Mouse (Mus musculus) forebrain, embryonic 16.5 days (tissue): ENCODE results near the gene Hdhd5. TPM values are rescaled to one million over a fixed set of nuclear protein-coding genes. Genes with fewer than 3 reads are reported as not detected.

Experiments used
- ATAC-seq: fragments of 200-750 bp; cut with Nextera tagmentation; 2 replicates; pipeline ENCODE4 v1.8.0; 2017; ENCODE audit warnings: mild to moderate bottlenecking, moderate library complexity
- H3K27ac ChIP-seq: fragments of 300-500 bp; sonication (generic); 2 replicates; pipeline ENCODE4 v1.5.1; 2014; ENCODE audit warnings: low read length, control low read depth
- H3K27me3 ChIP-seq: fragments of 300-500 bp; sonication (generic); replicated peaks from 2 replicates; pipeline ENCODE4 v1.6.1; 2014; ENCODE audit warnings: low read length; ENCODE audit not compliant: control insufficient read depth, insufficient read depth
- H3K36me3 ChIP-seq: fragments of 300-500 bp; sonication (generic); 2 replicates; pipeline ENCODE4 v1.6.1; 2014; ENCODE audit not compliant: control insufficient read depth, insufficient read depth
- H3K4me1 ChIP-seq: fragments of 300-500 bp; sonication (generic); replicated peaks from 2 replicates; pipeline ENCODE4 v1.6.1; 2014; ENCODE audit warnings: low read length; ENCODE audit not compliant: control insufficient read depth, insufficient read depth
- H3K4me2 ChIP-seq: fragments of 300-500 bp; sonication (generic); 2 replicates; pipeline ENCODE4 v1.6.1; 2014; ENCODE audit warnings: mild to moderate bottlenecking, low read length, control low read depth
- H3K4me3 ChIP-seq: fragments of 300-500 bp; sonication (generic); replicated peaks from 2 replicates; pipeline ENCODE4 v1.5.1; 2014; ENCODE audit warnings: mild to moderate bottlenecking, low read length, control low read depth
- H3K9ac ChIP-seq: fragments of 300-500 bp; sonication (generic); replicated peaks from 2 replicates; pipeline ENCODE4 v1.6.1; 2014; ENCODE audit warnings: low read depth, low read length, control low read depth
- H3K9me3 ChIP-seq: fragments of 300-500 bp; sonication (generic); 2 replicates; pipeline ENCODE4 v1.6.1; 2016; ENCODE audit warnings: low read length; ENCODE audit not compliant: control insufficient read depth
- WGBS: fragments of 180-500 bp; shearing (Covaris S2); extraction: QIAGEN DNeasy Blood & Tissue Kit; methylation state at CpG from one replicate; pipeline ENCODE4 v1.1.7; 2014; 5-methylcytosine and 5-hydroxymethylcytosine counted together
- polyA plus RNA-seq: library from polyadenylated mRNA; unstranded; fragments of >200 nt; fragmentation: Nextera tagmentation; extraction: Ambion mirVana; gene quantifications from 2 replicates; pipeline ENCODE4 v1.2.1, GENCODE M21; 2015

Hdhd5 gene
- polyA plus RNA-seq, 1 experiment from 2014 or later = 15.3 TPM

GRCm38 (mm10) chr6:120510425-120510824 lies 20.7 kb downstream of the Hdhd5 start:
- Histone ChIP-seq H3K9ac (no peak overlapping the region), H3K27ac (no peak overlapping the region), H3K36me3 (0 out of 2 replicates have a peak, but pooled peaks cover 11% of the 10 kb centered on the region), H3K4me3 (no peak overlapping the region), H3K4me2 (no peak overlapping the region), H3K4me1 (no peaks in the 10 kb centered on the region), H3K9me3 (no peaks in the 10 kb centered on the region), H3K27me3 (no peaks in the 10 kb centered on the region)
- no peak for ATAC-seq
- WGBS = 95% methylated on average over 8 of the region's 8 CpGs

DNA sequence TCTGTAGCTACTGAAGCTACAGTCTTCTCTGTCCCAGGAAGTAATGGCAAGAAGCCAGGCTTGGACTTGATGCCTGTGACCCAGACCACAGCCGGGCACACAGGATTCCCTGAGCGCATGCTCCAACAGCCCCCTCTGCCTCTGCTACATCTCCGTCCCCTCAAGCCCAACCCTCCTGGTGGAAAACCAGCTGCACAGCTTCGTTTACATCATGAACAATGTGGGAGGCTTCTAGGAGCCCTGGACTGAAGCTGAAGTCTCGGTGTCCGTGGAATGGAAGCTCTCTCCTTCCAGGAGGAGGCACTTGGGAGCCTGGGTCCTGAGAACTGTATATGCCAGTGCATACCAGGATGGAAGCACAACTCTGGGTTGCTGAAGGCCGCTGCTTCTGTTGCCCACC lies 21.1 kb downstream of the Hdhd5 start:
- H3K9ac ChIP-seq = no peak overlapping the region
- no peaks in the 10 kb centered on the region for H3K4me1 ChIP-seq
- 92% methylated on average over 7 of the region's 7 CpGs for whole genome bisulfite sequencing
- H3K27ac ChIP-seq = no peak overlapping the region
- H3K9me3 ChIP-seq = no peaks in the 10 kb centered on the region
- no peak for ATAC-seq
- no peak overlapping the region for H3K4me2 ChIP-seq
- H3K4me3 ChIP-seq = no peak overlapping the region
- no peaks in the 10 kb centered on the region for H3K27me3 ChIP-seq
- 0 out of 2 replicates have a peak, but pooled peaks cover 9% of the 10 kb centered on the region for H3K36me3 ChIP-seq

GRCm38 (mm10) chr6:120508645-120509044 lies 22.5 kb downstream of the Hdhd5 start:
- no peak for ATAC-seq
- WGBS = 92% methylated on average over 4 of the region's 4 CpGs
- Histone ChIP-seq H3K9ac (no peak overlapping the region), H3K9me3 (no peaks in the 10 kb centered on the region), H3K4me2 (no peak overlapping the region), H3K4me3 (no peak overlapping the region), H3K27me3 (no peaks in the 10 kb centered on the region), H3K27ac (no peak overlapping the region), H3K4me1 (no peaks in the 10 kb centered on the region), H3K36me3 (0 out of 2 replicates have a peak, but pooled peaks cover 7% of the 10 kb centered on the region)

- Histone ChIP-seq H3K27ac (no peak overlapping the region), H3K27me3 (no peaks in the 10 kb centered on the region), H3K9ac (no peak overlapping the region), H3K4me1 (no peaks in the 10 kb centered on the region), H3K36me3 (0 out of 2 replicates have a peak, but pooled peaks cover 7% of the 10 kb centered on the region), H3K9me3 (no peaks in the 10 kb centered on the region), H3K4me3 (no peak overlapping the region), H3K4me2 (no peak overlapping the region)
- ATAC-seq = no peak
- WGBS = 20% methylated on average over 4 of the region's 4 CpGs
Observed at GRCm38 (mm10) chr6:120505531-120505930, 25.6 kb downstream of the Hdhd5 start.

GRCm38 (mm10) chr6:120504051-120504450 lies 27.1 kb downstream of the Hdhd5 start:
- H3K9ac ChIP-seq = no peak overlapping the region
- 69% methylated on average over 3 of the region's 3 CpGs for WGBS
- no peak overlapping the region for H3K4me2 ChIP-seq
- no peak overlapping the region for H3K4me3 ChIP-seq
- H3K27ac ChIP-seq = no peak overlapping the region
- 0 out of 2 replicates have a peak, but pooled peaks cover under 1% of the 10 kb centered on the region for H3K36me3 ChIP-seq
- H3K27me3 ChIP-seq = no peaks in the 10 kb centered on the region
- no peaks in the 10 kb centered on the region for H3K9me3 ChIP-seq
- no peak for ATAC-seq
- no peaks in the 10 kb centered on the region for H3K4me1 ChIP-seq

DNA sequence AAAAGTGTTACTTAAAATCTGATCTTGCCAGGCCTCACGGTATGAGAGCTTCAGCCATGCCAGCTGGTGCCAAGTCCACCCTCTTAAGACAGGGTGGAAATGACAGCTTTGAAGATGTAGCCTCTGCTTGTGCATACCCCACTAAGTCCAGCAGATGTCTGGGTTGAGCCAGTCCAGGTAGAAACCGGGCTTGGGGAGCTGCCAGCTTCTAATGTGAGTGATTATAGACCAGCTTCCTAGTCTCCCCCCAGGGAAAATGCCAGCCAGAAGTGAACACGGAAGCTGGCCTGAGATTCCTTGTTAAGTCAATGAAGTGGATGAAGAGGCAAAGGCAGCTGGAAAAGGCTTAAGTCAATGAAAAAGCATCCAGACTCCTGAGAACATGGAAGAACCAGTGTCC lies 34.6 kb downstream of the Hdhd5 start:
- no peak for ATAC-seq
- Histone ChIP-seq H3K36me3 (no peaks in the 10 kb centered on the region), H3K9me3 (no peaks in the 10 kb centered on the region), H3K27me3 (no peaks in the 10 kb centered on the region), H3K9ac (no peak overlapping the region), H3K4me2 (no peak overlapping the region), H3K4me1 (peaks cover 17% of the 10 kb centered on the region), H3K27ac (no peak overlapping the region), H3K4me3 (no peak overlapping the region)
- WGBS = 39% methylated on average over 3 of the region's 3 CpGs

DNA sequence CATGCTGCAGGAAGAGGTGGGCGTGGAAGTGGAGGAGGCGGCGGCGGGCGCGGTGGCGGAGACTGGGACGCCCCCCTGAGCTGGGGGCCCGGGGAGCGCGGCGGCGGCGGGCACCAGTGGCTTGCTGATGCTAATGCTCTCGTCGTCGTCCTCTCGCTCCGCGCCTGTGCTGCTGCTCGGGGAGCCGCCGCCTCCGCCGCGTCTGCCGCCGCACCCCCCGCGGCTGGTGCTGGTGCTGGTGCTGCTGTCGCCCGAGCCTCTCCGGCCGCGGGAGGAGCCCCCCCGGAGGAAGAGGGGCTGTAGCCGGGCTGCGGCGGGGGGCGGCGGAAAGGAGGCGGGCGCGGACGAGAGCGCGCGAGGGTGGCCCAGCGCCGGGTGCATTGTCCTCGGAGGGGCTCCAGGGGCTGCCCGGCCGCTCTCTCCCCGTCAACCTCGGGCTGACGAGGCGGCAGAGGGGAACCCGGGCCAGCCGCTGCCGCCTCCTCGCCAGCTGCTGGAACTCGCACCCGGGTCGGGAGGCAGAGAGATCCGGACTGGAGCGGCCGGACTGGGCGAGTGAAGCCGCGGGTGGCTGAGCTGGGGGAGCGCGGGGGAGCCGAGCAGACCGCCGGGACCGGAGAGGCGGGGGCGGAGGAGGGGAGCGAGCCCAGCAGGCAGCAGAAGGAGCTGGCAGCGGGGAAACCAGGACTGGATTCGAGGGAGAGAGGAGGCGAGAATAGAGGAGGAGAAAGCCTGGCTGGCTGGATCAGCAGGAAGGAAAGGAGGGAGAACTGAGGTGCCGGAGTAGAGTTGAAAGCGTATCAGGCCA lies 37.5 kb downstream of the Hdhd5 start, which contains the start of gene Tmem121b:
TSS of gene Tmem121b (minus strand) at position 434 of the 808 bp plus-strand sequence.
- peak; percentile 91 for ATAC-seq
- Histone ChIP-seq H3K36me3 (no peaks in the 10 kb centered on the region), H3K9ac (peak within 1 kb of the TSS; percentile 87), H3K9me3 (no peaks in the 10 kb centered on the region), H3K4me1 (peaks cover 39% of the 10 kb centered on the region), H3K27me3 (no peaks in the 10 kb centered on the region), H3K4me3 (peak within 1 kb of the TSS; percentile 79), H3K27ac (peak within 1 kb of the TSS; percentile 93), H3K4me2 (peak within 1 kb of the TSS; percentile 73)
- under 1% methylated on average over 60 of the region's 84 CpGs for WGBS

DNA sequence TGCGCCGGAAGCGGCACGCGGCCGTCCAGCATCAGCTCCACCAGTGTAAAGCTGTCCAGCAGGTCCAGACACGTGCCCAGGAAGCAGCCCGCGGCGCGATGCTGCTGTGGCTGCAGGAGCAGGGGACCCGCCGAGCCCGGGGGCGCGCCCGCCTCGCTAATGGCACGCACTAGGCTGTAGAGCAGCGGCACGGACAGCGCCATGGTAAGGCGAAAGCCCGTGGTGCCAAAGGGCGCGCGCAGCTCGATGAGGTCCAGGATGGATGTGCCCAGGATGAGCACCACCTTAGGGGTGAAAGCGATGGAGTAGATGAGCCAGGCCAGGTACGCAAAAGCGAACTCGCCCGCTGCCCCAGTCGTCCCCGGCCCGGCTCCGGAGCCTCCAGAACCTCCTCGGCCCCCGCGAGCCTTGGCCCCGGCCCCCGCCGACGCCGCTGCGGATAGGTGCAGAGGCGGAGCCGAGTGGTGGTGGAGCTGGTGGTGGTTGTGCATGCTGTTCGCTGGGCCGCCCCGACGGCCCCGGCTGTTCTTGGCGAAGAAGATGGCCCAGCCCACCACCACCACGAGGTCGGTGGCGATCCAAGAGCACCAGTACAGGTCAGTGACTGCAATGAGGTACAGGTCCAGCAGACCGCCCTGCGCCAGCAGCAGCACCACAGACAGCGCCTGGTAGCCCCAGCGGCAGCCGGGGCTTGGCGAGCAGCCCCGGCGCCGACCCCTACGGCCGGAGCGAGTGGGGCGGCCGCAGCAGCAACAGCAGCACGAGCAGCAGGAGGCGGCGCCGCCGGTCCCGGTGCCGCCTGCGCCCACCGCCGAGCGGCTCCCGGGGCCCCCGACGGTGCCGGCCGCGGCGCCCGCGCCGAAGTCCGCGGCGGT lies 38.4 kb downstream of the Hdhd5 start:
- peak overlapping the region; percentile 87 for H3K9ac ChIP-seq
- H3K36me3 ChIP-seq = no peaks in the 10 kb centered on the region
- under 1% methylated on average over 95 of the region's 95 CpGs for WGBS
- H3K9me3 ChIP-seq = no peaks in the 10 kb centered on the region
- ATAC-seq = peak; percentile 5
- H3K4me2 ChIP-seq = peak overlapping the region; percentile 73
- no peaks in the 10 kb centered on the region for H3K27me3 ChIP-seq
- H3K4me1 ChIP-seq = peaks cover 39% of the 10 kb centered on the region
- peak overlapping the region; percentile 79 for H3K4me3 ChIP-seq
- H3K27ac ChIP-seq = peak overlapping the region; percentile 93

DNA sequence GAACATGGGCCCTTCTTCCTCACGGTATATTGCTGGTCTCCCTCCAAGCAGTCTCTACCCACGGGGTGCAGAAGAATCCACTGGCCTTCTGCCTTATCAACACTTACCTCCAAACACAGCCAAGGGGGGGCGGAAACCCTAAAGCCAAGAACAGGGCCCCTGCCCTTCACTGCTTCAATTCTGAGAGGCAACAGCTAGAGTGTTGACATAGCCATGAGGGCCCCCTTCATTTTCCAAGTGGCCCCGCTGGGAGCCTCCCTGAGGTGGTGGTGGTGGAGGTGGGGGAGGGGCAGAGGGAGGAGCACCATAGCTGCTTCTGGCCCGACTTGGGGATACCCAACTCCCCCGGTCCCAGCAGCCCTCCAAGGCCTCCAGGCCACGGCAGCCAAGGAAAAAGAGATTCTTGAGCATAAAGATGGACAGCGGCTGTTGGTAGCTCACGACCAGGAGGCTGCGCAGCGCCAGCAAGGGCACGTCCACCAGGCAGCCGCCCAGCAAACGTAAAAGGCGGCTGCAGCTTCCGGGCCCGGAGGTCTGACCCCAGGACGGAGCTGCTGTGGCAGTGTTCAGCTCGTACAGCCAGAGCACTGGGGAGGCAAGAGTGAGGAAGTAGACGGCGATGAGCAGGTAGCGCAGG lies 39.1 kb downstream of the Hdhd5 start:
- H3K4me2 ChIP-seq = peak overlapping the region; percentile 73
- H3K36me3 ChIP-seq = no peaks in the 10 kb centered on the region
- H3K27me3 ChIP-seq = no peaks in the 10 kb centered on the region
- no peak overlapping the region for H3K27ac ChIP-seq
- H3K9me3 ChIP-seq = no peaks in the 10 kb centered on the region
- WGBS = 12% methylated on average over 20 of the region's 22 CpGs
- H3K4me1 ChIP-seq = peaks cover 39% of the 10 kb centered on the region
- peak overlapping the region; percentile 79 for H3K4me3 ChIP-seq
- ATAC-seq = no peak
- peak overlapping the region; percentile 87 for H3K9ac ChIP-seq
